Mouse (Mus musculus) kidney, adult 11 months (tissue): ENCODE data around the gene Wfdc17.

Source experiments
- DNase-seq: peaks from one replicate; pipeline ENCODE4 v3.0.0; 2022

Gene Wfdc17

DNA sequence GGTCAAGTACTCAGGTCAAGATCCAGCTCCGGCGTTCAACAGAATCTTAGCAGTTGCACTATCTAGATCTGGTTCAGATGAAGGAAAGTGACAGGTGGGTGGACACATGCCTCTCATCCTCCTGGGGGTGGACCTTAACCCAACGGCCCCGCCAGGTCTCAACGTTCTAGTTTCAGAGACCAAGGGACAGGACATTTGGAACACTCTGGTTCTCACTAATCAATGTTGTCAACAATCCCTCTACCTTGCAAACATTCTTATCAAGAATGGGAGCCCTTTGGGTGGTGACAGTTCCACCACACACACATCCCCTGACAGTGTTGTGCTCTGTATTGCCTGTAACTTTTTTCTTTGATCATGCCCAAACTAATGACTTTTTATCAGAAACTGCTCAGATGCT, 38.0 kb downstream of the Wfdc17 start:
- DNase-seq = no peak

- peak; percentile 19 for DNase-seq
Measured at GRCm38 (mm10) chr11:83742731-83743355, 39.1 kb downstream of the Wfdc17 start.

GRCm38 (mm10) chr11:83743525-83743924, 39.7 kb downstream of the Wfdc17 start:
- DNase-seq = no peak

DNA sequence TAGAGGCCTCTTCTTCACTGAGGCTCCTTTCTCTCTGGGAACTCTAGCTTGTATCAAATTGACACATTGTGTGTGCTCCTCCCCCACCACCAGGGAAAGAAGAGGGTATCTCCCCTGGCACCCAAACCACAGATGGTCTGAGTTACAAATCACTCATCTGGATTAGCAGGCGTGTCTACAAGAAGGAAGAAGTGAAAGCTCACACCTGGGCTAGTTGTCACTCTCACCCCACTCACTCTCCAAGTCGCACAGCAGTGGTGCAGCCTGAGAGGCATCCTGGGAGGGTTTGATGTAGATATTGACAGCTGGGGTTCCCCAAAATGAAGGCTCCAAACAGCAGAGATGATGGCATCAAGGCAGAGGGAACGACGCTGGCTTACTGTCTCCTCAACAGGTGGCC, 42.4 kb downstream of the Wfdc17 start:
- DNase-seq = no peak

DNA sequence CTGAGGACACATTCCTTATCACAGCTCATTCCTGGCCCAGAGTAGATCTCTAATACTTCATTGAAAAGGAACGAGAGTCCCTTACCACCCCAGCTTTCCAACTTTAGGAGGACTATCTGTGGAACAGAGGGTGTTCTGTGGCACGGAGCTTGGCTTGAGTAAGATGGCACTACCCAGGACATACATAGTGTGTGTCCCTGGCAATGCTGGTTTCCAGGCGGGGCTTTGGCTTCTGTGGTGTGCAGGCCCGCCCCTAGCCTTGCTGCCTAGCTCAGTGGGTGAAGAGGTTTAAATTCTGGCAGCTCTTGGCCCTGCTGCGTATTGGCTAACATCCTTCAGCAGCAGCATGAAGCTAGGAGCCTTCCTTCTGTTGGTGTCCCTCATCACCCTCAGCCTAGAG, 42.9 kb downstream of the Wfdc17 start, which contains the start of gene Wfdc21:
Gene Wfdc21, plus strand, starts transcription at position 260 of the 400 bp plus-strand sequence.
- no peak for DNase-seq

GRCm38 (mm10) chr11:83747376-83748265, 43.8 kb downstream of the Wfdc17 start:
- DNase-seq = no peak

- DNase-seq = peak; percentile 87
Measured at GRCm38 (mm10) chr11:83753581-83754181, 49.9 kb downstream of the Wfdc17 start, which contains the start of gene Heatr6. TSS of gene Heatr6 (plus strand) at chr11:83753696.

DNA sequence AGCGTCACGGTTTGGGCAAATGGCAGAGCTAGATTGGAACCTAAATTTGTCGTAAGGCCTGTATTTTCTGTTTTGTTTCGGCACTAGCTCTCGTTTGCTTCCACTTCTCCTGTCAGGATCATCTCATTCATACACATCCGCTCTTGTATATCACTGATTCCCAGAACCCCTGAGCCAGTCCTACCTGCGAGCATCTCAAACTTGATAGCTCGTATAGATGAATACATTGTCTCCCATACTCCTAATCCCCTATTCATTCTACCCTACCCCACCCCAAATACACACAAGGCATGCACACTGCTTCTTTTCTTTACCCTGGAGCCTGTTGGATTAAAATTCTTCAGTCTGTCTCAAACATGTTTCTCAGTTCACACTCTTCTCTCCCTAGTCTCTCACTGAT, 50.4 kb downstream of the Wfdc17 start:
- DNase-seq = no peak
